Mouse (Mus musculus) heart, adult 2 months (tissue): ENCODE data around the gene Fam189a1. TPM values are rescaled to one million over a fixed set of nuclear protein-coding genes. Genes with fewer than 3 reads are reported as not detected.

Experiments
- DNase-seq, 2 experiments: peaks; one replicate each; pipeline ENCODE4 v3.0.0; 2021
- H3K27ac ChIP-seq: fragments of 200-600 bp; 2 replicates; pipeline ENCODE4 v1.8.1; 2022
- H3K27me3 ChIP-seq: fragments of 200-500 bp; 2 replicates; pipeline ENCODE4 v1.6.1; 2012; ENCODE audit warnings: mild to moderate bottlenecking, low read length, inconsistent platforms, mixed read lengths; ENCODE audit not compliant: control insufficient read depth, insufficient read depth
- H3K36me3 ChIP-seq: fragments of 200-500 bp; 2 replicates; pipeline ENCODE4 v1.6.1; 2012; ENCODE audit warnings: low read length, inconsistent platforms; ENCODE audit not compliant: control insufficient read depth, insufficient read depth
- H3K4me1 ChIP-seq: fragments of 200-500 bp; 2 replicates; pipeline ENCODE4 v1.6.1; 2011; ENCODE audit warnings: low read length; ENCODE audit not compliant: control insufficient read depth, insufficient read depth
- H3K4me3 ChIP-seq: fragments of 200-600 bp; 2 replicates; pipeline ENCODE4 v1.8.1; 2022
- H3K79me2 ChIP-seq: fragments of 200-500 bp; replicated peaks from 2 replicates; pipeline ENCODE4 v1.6.1; 2012; ENCODE audit warnings: mild to moderate bottlenecking, inconsistent platforms, low read length, moderate library complexity, mixed read lengths; ENCODE audit not compliant: control insufficient read depth, insufficient read depth
- H3K9ac ChIP-seq: fragments of 200-500 bp; 2 replicates; pipeline ENCODE4 v1.6.1; 2012; ENCODE audit warnings: low read depth, mild to moderate bottlenecking, control low read depth, inconsistent platforms, low read length, mixed read lengths
- CTCF ChIP-seq: fragments of 200-600 bp; IDR thresholded peaks from 2 replicates; pipeline ENCODE4 v1.8.1; 2022; ENCODE audit warnings: antibody characterized with exemption, mild to moderate bottlenecking, moderate library complexity
- EP300 ChIP-seq: fragments of 200-500 bp; IDR thresholded peaks from 2 replicates; pipeline ENCODE4 v1.6.1; 2011; ENCODE audit warnings: low read depth, low read length, control low read depth; ENCODE audit not compliant: insufficient read depth
- POLR2A ChIP-seq: fragments of 200-500 bp; IDR thresholded peaks from 2 replicates; pipeline ENCODE4 v1.6.1; 2011; ENCODE audit warnings: mild to moderate bottlenecking, low read depth, low read length, control low read depth; ENCODE audit not compliant: insufficient read depth
- WGBS: fragments of 180-500 bp; shearing (Covaris S2); methylation state at CpG from one replicate; pipeline ENCODE4 v1.1.7; 2018; 5-methylcytosine and 5-hydroxymethylcytosine counted together
- intact Hi-C: fragments of 180-260 bp; cut with DNase I; formaldehyde crosslinking; loops from one replicate; pipeline ENCODE4 v1.15.1; 2025
- polyA plus RNA-seq: library from polyadenylated mRNA; depleted of rRNA; stranded (reverse); fragments of >200 nt; gene quantifications from 2 replicates; pipeline ENCODE4 v1.2.3, GENCODE M21; 2012
- total RNA-seq, 2 experiments: library from RNA; stranded (reverse); gene quantifications; 2 replicates each; pipeline ENCODE4 v1.2.3; 2021

Gene Fam189a1
- total and polyA plus RNA-seq, 3 experiments = 0.64 TPM; not detected in 2

GRCm38 (mm10) chr7:64839281-64839680 is 317.1 kb downstream of the Fam189a1 start:
- Histone ChIP-seq H3K9ac (no peak overlapping the region), H3K4me3 (no peak overlapping the region), H3K4me1 (no peaks in the 10 kb centered on the region), H3K79me2 (no peaks in the 10 kb centered on the region), H3K27me3 (no peaks in the 10 kb centered on the region), H3K27ac (no peak overlapping the region), H3K36me3 (no peaks in the 10 kb centered on the region)
- intact Hi-C loops = no loop called here
- TF ChIP-seq CTCF = no peak
- no peak for TF ChIP-seq POLR2A
- TF ChIP-seq EP300 = no peak
- 75% methylated on average over 2 of the region's 2 CpGs for WGBS
- no peak for DNase-seq

GRCm38 (mm10) chr7:64830214-64830995 is 326.0 kb downstream of the Fam189a1 start:
- no peaks in the 10 kb centered on the region for H3K4me1 ChIP-seq
- no peaks in the 10 kb centered on the region for H3K79me2 ChIP-seq
- DNase-seq = no peak
- no peaks in the 10 kb centered on the region for H3K36me3 ChIP-seq
- no peak overlapping the region for H3K4me3 ChIP-seq
- TF ChIP-seq EP300 = no peak
- no peak for TF ChIP-seq POLR2A
- no peak for TF ChIP-seq CTCF
- H3K9ac ChIP-seq = no peak overlapping the region
- H3K27me3 ChIP-seq = no peaks in the 10 kb centered on the region
- 31% methylated on average over 5 of the region's 5 CpGs for WGBS
- no peak overlapping the region for H3K27ac ChIP-seq
- intact Hi-C loops = no loop called here

- H3K4me3 ChIP-seq = no peak overlapping the region
- H3K79me2 ChIP-seq = no peaks in the 10 kb centered on the region
- H3K27ac ChIP-seq = no peak overlapping the region
- TF ChIP-seq EP300 (no peak), POLR2A (no peak), CTCF (no peak)
- no peaks in the 10 kb centered on the region for H3K27me3 ChIP-seq
- WGBS = 79% methylated on average over 5 of the region's 5 CpGs
- no peak for DNase-seq
- intact Hi-C loops = no loop called here
- no peaks in the 10 kb centered on the region for H3K4me1 ChIP-seq
- H3K9ac ChIP-seq = no peak overlapping the region
- no peaks in the 10 kb centered on the region for H3K36me3 ChIP-seq
Observed at GRCm38 (mm10) chr7:64821081-64821480, 335.3 kb downstream of the Fam189a1 start.

GRCm38 (mm10) chr7:64819683-64820082 is 336.7 kb downstream of the Fam189a1 start:
- Histone ChIP-seq H3K4me1 (no peaks in the 10 kb centered on the region), H3K79me2 (no peaks in the 10 kb centered on the region), H3K9ac (no peak overlapping the region), H3K4me3 (no peak overlapping the region), H3K27me3 (no peaks in the 10 kb centered on the region), H3K36me3 (no peaks in the 10 kb centered on the region), H3K27ac (no peak overlapping the region)
- DNase-seq = no peak
- WGBS = 84% methylated on average over 9 of the region's 9 CpGs
- intact Hi-C loops = no loop called here
- TF ChIP-seq POLR2A (no peak), EP300 (no peak), CTCF (no peak)

GRCm38 (mm10) chr7:64808876-64809275 is 347.5 kb downstream of the Fam189a1 start:
- no peak for TF ChIP-seq EP300
- TF ChIP-seq POLR2A = no peak
- TF ChIP-seq CTCF = no peak
- Histone ChIP-seq H3K4me1 (no peaks in the 10 kb centered on the region), H3K27me3 (no peaks in the 10 kb centered on the region), H3K4me3 (no peak overlapping the region), H3K79me2 (no peaks in the 10 kb centered on the region), H3K27ac (no peak overlapping the region), H3K9ac (no peak overlapping the region), H3K36me3 (no peaks in the 10 kb centered on the region)
- WGBS = 75% methylated on average over 6 of the region's 6 CpGs
- intact Hi-C loops = no loop called here
- DNase-seq = no peak

- H3K36me3 ChIP-seq = no peaks in the 10 kb centered on the region
- H3K4me3 ChIP-seq = no peak overlapping the region
- no peak overlapping the region for H3K9ac ChIP-seq
- TF ChIP-seq POLR2A = no peak
- no peak for TF ChIP-seq EP300
- no peak for TF ChIP-seq CTCF
- no peaks in the 10 kb centered on the region for H3K4me1 ChIP-seq
- no peak for DNase-seq
- intact Hi-C loops = no loop called here
- no peaks in the 10 kb centered on the region for H3K79me2 ChIP-seq
- WGBS = 86% methylated on average over 8 of the region's 8 CpGs
- no peak overlapping the region for H3K27ac ChIP-seq
- no peaks in the 10 kb centered on the region for H3K27me3 ChIP-seq
Observed at GRCm38 (mm10) chr7:64805100-64805499, 351.3 kb downstream of the Fam189a1 start.

- Histone ChIP-seq H3K79me2 (no peaks in the 10 kb centered on the region), H3K9ac (no peak overlapping the region), H3K27ac (no peak overlapping the region), H3K4me3 (no peak overlapping the region), H3K4me1 (peaks cover 2% of the 10 kb centered on the region; the same call in 1 of the 2 replicates), H3K36me3 (no peaks in the 10 kb centered on the region), H3K27me3 (no peaks in the 10 kb centered on the region)
- WGBS = 53% methylated on average over 6 of the region's 6 CpGs
- no peak for DNase-seq
- intact Hi-C loops = no loop called here
- TF ChIP-seq EP300 (no peak), CTCF (no peak), POLR2A (no peak)
Observed at GRCm38 (mm10) chr7:64795554-64795953, 360.8 kb downstream of the Fam189a1 start.
